Mouse (Mus musculus) heart, postnatal 0 days (tissue): ENCODE results near the gene Hopx.

Source experiments
- CTCF ChIP-seq: IDR thresholded peaks from 2 replicates; pipeline ENCODE4 v1.5.1; 2016; ENCODE audit warnings: antibody characterized with exemption, control low read depth, low read depth
- EP300 ChIP-seq: IDR thresholded peaks from 2 replicates; pipeline ENCODE4 v1.6.1; 2016; ENCODE audit warnings: antibody characterized with exemption, low read depth

DNA sequence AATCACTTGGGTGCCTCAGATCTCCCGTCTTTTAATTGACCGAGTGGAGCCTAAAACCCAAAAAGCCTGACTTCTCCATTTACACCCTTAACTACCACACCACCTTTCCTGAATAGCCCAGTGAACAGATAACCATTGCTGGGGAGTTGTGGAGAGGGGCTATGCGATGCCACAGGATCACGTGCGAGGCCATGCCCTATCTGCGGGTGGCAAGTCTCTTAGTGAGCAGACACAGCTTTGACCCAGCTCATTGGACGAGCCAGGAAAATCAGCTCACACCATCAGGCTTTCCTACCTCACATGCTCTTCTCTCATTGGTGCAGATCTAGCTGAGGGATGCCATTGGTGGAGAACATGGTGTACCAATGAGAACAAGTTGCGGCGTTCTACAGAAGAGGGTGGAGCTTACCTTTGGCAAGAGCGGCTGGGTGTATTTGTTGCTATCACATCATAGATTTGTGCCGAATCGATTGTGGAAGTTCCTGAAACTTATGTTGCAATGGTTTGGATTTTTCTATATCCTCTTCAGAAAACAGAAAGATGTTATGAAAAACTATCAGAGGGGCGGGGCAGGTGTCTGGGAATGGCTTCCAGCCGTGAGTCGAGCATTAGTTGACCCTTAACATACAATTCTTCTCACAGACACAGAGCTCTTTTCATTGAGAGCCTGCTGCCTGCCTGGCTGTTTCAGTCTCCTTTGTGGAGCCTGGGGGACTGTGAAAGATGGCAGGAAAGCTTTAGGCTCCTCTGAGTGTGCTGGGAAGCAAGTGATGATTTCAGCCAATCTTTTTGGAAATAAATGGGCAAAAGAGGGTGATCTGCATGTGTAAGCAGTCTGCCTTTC is 12.2 kb downstream of the Hopx start:
- no peak for TF ChIP-seq CTCF
- TF ChIP-seq EP300, result no peak
